Mouse (Mus musculus) ES-Bruce4 (cell line): ENCODE measurements around the gene Astl. TPM values are rescaled to one million over a fixed set of nuclear protein-coding genes. Genes with fewer than 3 reads are reported as not detected.

ENCODE experiments used
- H3K27ac ChIP-seq: 2 replicates; pipeline ENCODE4 v1.5.1; 2012; ENCODE audit warnings: low read length, inconsistent platforms; ENCODE audit not compliant: insufficient read depth
- H3K27me3 ChIP-seq: 2 replicates; pipeline ENCODE4 v1.6.1; 2012; ENCODE audit warnings: mild to moderate bottlenecking, low read length, inconsistent platforms; ENCODE audit not compliant: control insufficient read depth, poor library complexity, insufficient read depth, severe bottlenecking
- H3K36me3 ChIP-seq: 2 replicates; pipeline ENCODE4 v1.6.1; 2012; ENCODE audit warnings: inconsistent platforms, mild to moderate bottlenecking, low read length, moderate library complexity; ENCODE audit not compliant: control insufficient read depth, poor library complexity, insufficient read depth, severe bottlenecking
- H3K4me1 ChIP-seq: one replicate; pipeline ENCODE4 v1.8.1; 2011; ENCODE audit warnings: low read length; ENCODE audit not compliant: control insufficient read depth, insufficient read depth
- H3K4me3 ChIP-seq: 2 replicates; pipeline ENCODE4 v1.5.1; 2011; ENCODE audit warnings: low read depth, mild to moderate bottlenecking, low read length
- H3K9ac ChIP-seq: 2 replicates; pipeline ENCODE4 v1.6.1; 2012; ENCODE audit warnings: low read depth, mild to moderate bottlenecking, inconsistent platforms; ENCODE audit not compliant: poor library complexity, severe bottlenecking
- H3K9me3 ChIP-seq: replicated peaks from 2 replicates; pipeline ENCODE4 v1.6.1; 2012; ENCODE audit warnings: mild to moderate bottlenecking, low read length, inconsistent platforms; ENCODE audit not compliant: control insufficient read depth, poor library complexity, insufficient read depth, severe bottlenecking
- CTCF ChIP-seq: IDR thresholded peaks from one replicate; pipeline ENCODE4 v1.8.1; 2011; ENCODE audit warnings: low read depth, low read length
- EP300 ChIP-seq: IDR thresholded peaks from 2 replicates; pipeline ENCODE4 v1.6.1; 2011; ENCODE audit warnings: low read depth, low read length; ENCODE audit not compliant: insufficient read depth
- POLR2A ChIP-seq: IDR thresholded peaks from one replicate; pipeline ENCODE4 v1.8.1; 2011; ENCODE audit warnings: low read length; ENCODE audit not compliant: insufficient read depth
- polyA plus RNA-seq: library from polyadenylated mRNA; stranded (reverse); fragments of >200 nt; gene quantifications from 2 replicates; pipeline ENCODE4 v1.2.4, GENCODE M21; 2011; ENCODE audit warnings: low read depth; ENCODE audit not compliant: missing spikeins, insufficient read depth, insufficient read length

Astl gene
- polyA plus RNA-seq, 1 experiment, result not detected

GRCm38 (mm10) chr2:127364452-127364851, 26.0 kb downstream of the Astl start:
- H3K27ac ChIP-seq, result no peak overlapping the region
- H3K4me3 ChIP-seq, result no peak overlapping the region
- H3K36me3 ChIP-seq, result no peaks in the 10 kb centered on the region
- no peaks in the 10 kb centered on the region for H3K4me1 ChIP-seq
- no peaks in the 10 kb centered on the region for H3K9me3 ChIP-seq
- no peak overlapping the region for H3K9ac ChIP-seq
- TF ChIP-seq POLR2A (no peak), CTCF (no peak), EP300 (no peak)
- peaks cover 8% of the 10 kb centered on the region for H3K27me3 ChIP-seq

DNA sequence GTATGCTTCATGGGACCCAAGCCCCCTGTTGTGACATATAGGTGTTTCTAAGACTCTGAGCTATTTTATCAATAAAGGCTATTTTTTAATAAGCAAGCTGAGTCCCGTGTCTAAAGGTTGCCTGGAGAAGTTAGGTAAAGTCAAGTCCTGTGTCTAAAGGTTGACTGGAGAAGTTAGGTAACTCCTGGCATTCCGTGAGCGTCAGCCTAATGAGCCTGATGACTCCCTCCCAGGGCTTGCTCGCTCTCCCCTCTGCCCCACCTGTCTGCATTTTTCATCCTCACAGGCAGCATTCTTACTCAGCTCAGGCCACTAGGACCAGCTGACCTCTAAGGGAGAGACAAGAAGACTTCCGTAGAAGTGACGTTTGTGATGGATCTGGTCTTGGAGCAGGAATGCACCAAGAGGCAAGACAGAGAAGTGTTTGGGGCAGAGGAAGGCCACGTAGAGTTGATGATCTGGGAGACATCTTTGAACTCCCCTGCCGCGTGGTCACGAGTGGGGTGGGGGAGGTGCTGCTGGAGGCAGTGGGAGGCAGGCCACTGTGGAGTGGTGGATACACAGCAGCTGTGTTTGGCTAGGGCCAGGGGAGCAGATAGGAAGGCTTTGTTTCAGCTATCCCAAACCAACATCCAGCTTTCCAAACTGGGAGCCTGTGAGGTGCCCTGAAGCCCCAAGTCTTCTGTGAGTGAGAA, 28.8 kb downstream of the Astl start:
- no peak overlapping the region for H3K27ac ChIP-seq
- H3K4me1 ChIP-seq, result no peaks in the 10 kb centered on the region
- no peak overlapping the region for H3K4me3 ChIP-seq
- peaks cover 8% of the 10 kb centered on the region for H3K27me3 ChIP-seq
- no peaks in the 10 kb centered on the region for H3K36me3 ChIP-seq
- H3K9me3 ChIP-seq, result no peaks in the 10 kb centered on the region
- TF ChIP-seq POLR2A, result no peak
- no peak for TF ChIP-seq CTCF
- no peak for TF ChIP-seq EP300
- H3K9ac ChIP-seq, result no peak overlapping the region

DNA sequence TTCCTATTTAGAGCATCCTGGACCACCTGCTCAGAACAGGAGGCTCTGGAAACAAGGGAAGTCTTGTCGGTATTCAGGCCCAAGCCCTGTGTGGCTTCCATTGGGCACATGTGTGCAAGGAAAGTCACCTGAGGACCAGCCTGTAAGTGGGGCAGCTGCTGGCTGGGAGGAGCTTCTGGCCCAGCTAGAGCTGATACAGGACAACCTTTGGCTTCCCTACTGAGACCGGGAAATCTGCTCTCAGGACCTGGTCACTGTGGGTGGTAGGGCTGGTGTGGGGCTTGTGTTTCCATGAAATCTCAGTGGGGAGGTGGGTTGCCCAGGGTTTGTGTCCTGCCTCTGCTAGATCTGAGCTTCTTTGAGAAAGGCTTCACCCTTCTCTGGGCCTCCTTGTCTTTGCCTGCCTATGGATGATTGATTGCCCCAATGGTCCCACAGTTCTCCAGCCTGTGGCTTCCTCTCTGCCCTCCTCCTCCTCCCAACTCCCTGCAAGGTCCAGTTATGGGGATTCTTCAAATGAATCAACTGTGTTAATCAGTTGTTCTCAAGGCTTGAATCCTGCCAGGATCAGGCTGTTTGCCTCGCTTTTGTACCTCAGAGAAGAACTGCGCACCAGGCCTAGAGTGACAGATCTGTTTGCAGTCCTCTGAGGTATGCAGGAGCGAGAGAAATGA, 31.4 kb downstream of the Astl start:
- Histone ChIP-seq H3K9me3 (no peaks in the 10 kb centered on the region), H3K4me3 (no peak overlapping the region)

GRCm38 (mm10) chr2:127370561-127371483, 32.4 kb downstream of the Astl start:
- Histone ChIP-seq H3K36me3 (no peaks in the 10 kb centered on the region), H3K27ac (no peak overlapping the region), H3K4me3 (no peak overlapping the region), H3K9me3 (no peaks in the 10 kb centered on the region), H3K27me3 (no peaks in the 10 kb centered on the region), H3K9ac (no peak overlapping the region), H3K4me1 (no peaks in the 10 kb centered on the region)
- TF ChIP-seq CTCF (no peak), POLR2A (no peak), EP300 (no peak)

More for the DNA sequence above, 31.4 kb downstream of the Astl start:
- Histone ChIP-seq H3K27me3 (no peaks in the 10 kb centered on the region), H3K9ac (no peak overlapping the region), H3K27ac (no peak overlapping the region), H3K4me1 (no peaks in the 10 kb centered on the region), H3K36me3 (no peaks in the 10 kb centered on the region)
- TF ChIP-seq EP300 (no peak), POLR2A (no peak)

GRCm38 (mm10) chr2:127371484-127371861, 33.0 kb downstream of the Astl start:
- H3K36me3 ChIP-seq, result no peaks in the 10 kb centered on the region
- TF ChIP-seq EP300 (no peak), POLR2A (no peak), CTCF (no peak)
- H3K4me3 ChIP-seq, result no peak overlapping the region
- H3K9me3 ChIP-seq, result no peaks in the 10 kb centered on the region
- no peaks in the 10 kb centered on the region for H3K4me1 ChIP-seq
- H3K27me3 ChIP-seq, result no peaks in the 10 kb centered on the region
- no peak overlapping the region for H3K27ac ChIP-seq
- no peak overlapping the region for H3K9ac ChIP-seq

GRCm38 (mm10) chr2:127372082-127372481, 33.6 kb downstream of the Astl start:
- H3K27ac ChIP-seq, result no peak overlapping the region
- TF ChIP-seq CTCF (no peak), EP300 (no peak), POLR2A (no peak)
- no peaks in the 10 kb centered on the region for H3K4me1 ChIP-seq
- H3K9me3 ChIP-seq, result no peaks in the 10 kb centered on the region
- H3K27me3 ChIP-seq, result no peaks in the 10 kb centered on the region
- no peak overlapping the region for H3K4me3 ChIP-seq
- no peaks in the 10 kb centered on the region for H3K36me3 ChIP-seq
- H3K9ac ChIP-seq, result no peak overlapping the region
